Mouse (Mus musculus) mature B cell (primary cell): ENCODE results near the gene Xirp1.

ENCODE experiments used
- in situ Hi-C: fragments of 300-500 bp; cut with MboI; formaldehyde crosslinking; loops from 2 replicates; pipeline ENCODE4 v1.14.3; 2019

Gene Xirp1

DNA sequence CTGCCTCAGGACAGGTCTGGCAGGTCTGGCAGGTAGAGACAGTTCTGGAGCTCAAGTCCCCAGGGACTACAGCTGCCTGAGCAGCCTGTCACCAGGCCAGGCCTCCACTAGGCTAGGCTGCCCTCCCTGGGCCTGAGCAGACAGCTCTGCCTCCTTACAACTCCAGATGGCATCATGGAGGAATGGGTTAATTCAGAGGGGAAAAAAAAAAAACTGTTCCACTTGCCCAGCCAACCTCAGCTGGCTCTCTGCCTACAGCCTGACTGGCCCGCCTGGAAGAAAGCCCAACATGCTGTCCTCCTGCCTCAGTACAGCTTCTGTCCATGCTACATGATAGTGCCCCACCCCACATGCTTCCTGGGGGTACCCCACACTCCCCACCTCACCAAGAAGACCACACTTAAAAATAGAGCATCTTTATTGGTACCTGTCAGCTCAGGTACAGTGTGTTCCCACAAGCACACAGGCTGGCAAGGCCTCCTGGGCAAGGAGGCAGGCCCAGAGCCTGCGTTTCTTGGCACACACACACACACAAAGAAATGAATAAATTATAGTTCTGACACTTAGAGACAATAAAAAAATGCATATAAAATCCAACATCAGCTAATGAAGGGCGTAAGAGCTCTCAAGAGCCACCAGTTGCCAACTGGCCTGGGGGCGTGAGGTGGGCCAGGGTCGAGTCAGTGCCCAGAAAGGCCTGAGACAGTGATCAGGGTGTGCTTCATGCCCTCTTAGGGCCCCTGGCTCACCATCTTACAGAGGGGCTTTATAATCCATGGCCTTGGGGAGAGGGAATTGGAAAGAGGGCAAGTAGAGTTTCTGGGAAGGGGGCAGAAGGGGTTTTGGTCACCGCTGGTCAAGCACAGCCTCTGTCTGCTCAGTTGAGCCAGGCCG is 52.4 kb downstream of the Xirp1 start:
- in situ Hi-C loops: no loop called here

DNA sequence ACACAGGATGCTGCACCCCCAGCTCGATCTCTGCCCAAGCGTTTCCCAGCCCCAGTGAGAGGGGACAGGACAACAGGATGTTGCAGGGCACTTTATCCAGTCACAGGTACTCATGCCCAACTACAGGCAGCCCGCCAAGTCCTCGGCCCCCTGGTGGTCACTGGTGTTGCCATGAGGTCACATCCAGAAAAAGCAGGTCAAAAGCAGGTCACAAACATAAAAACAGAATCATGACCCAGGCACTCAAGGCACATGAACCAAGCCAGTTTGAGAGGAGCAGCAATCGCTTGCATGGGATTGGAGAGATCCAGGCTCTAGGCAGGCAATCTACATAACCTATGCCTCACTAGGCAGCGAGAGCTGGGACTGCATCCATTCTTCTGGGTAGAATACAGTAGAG is 53.2 kb downstream of the Xirp1 start:
- in situ Hi-C loops: no loop called here

GRCm38 (mm10) chr9:119969811-119970210 is 53.6 kb downstream of the Xirp1 start:
- in situ Hi-C loops: loop anchor here (5.0 kb wide), 1 partner anchor 47 kb away; no protein-coding TSS in a partner anchor

GRCm38 (mm10) chr9:119966221-119966910 is 57.0 kb downstream of the Xirp1 start:
- in situ Hi-C loops: loop anchor here (5.0 kb wide), 1 partner anchor 51 kb away; no protein-coding TSS in a partner anchor

- in situ Hi-C loops: loop anchor here (5.0 kb wide), 1 partner anchor 52 kb away; no protein-coding TSS in a partner anchor
Observed at GRCm38 (mm10) chr9:119965186-119965585, 58.2 kb downstream of the Xirp1 start.

DNA sequence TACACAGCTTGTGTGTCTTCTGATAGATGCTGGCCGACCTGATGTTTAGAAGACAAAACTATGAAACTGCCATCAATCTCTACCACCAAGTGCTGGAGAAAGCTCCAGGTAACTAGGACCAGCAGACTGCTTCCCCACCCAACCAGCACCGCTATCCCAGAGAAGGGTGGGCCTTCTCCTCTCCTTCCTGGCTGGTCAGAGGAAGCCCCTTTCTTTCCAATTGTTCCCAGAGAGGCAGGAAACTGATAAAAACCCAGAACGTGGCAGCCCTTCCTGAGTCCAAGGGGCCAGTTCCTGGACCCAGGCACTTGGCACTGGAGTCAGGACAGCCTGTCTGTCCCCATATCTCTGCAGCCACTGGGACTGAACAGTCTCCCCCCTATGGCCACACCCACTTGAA is 59.2 kb downstream of the Xirp1 start:
- in situ Hi-C loops: no loop called here
